Mouse (Mus musculus) heart, embryonic 15.5 days (tissue): Measurements from ENCODE around the gene Arsg. TPM values are rescaled to one million over a fixed set of nuclear protein-coding genes. Genes with fewer than 3 reads are reported as not detected.

Source experiments
- ATAC-seq: fragments of 200-750 bp; cut with Nextera tagmentation; replicated peaks from 2 replicates; pipeline ENCODE4 v1.8.0; 2017; ENCODE audit warnings: low read depth, moderate TSS enrichment; ENCODE audit not compliant: insufficient number of reproducible peaks, insufficient read depth, low FRiP score
- H3K27ac ChIP-seq: fragments of 300-500 bp; sonication (generic); 2 replicates; pipeline ENCODE4 v1.5.1; 2015; ENCODE audit warnings: mild to moderate bottlenecking, inconsistent platforms
- H3K27me3 ChIP-seq: fragments of 300-500 bp; sonication (generic); 2 replicates; pipeline ENCODE4 v1.6.1; 2015; ENCODE audit warnings: inconsistent platforms
- H3K36me3 ChIP-seq: fragments of 300-500 bp; sonication (generic); 2 replicates; pipeline ENCODE4 v1.6.1; 2015; ENCODE audit warnings: mild to moderate bottlenecking, inconsistent platforms
- H3K4me1 ChIP-seq: fragments of 300-500 bp; sonication (generic); replicated peaks from 2 replicates; pipeline ENCODE4 v1.6.1; 2015; ENCODE audit warnings: inconsistent platforms
- H3K4me2 ChIP-seq: fragments of 300-500 bp; sonication (generic); 2 replicates; pipeline ENCODE4 v1.6.1; 2015; ENCODE audit warnings: inconsistent platforms, mild to moderate bottlenecking, moderate library complexity
- H3K4me3 ChIP-seq: fragments of 300-500 bp; sonication (generic); 2 replicates; pipeline ENCODE4 v1.5.1; 2015; ENCODE audit warnings: mild to moderate bottlenecking, inconsistent platforms
- H3K9ac ChIP-seq: fragments of 300-500 bp; sonication (generic); 2 replicates; pipeline ENCODE4 v1.6.1; 2015; ENCODE audit warnings: mild to moderate bottlenecking, inconsistent platforms
- H3K9me3 ChIP-seq: fragments of 300-500 bp; sonication (generic); replicated peaks from 2 replicates; pipeline ENCODE4 v1.6.1; 2016; ENCODE audit warnings: inconsistent platforms
- WGBS: fragments of 180-500 bp; shearing (Covaris S2); methylation state at CpG from one replicate; pipeline ENCODE4 v1.1.7; 2015; ENCODE audit warnings: mixed read lengths; 5-methylcytosine and 5-hydroxymethylcytosine counted together
- polyA plus RNA-seq: library from polyadenylated mRNA; unstranded; fragments of >200 nt; fragmentation: Nextera tagmentation; extraction: Ambion mirVana; gene quantifications from 2 replicates; pipeline ENCODE4 v1.2.1, GENCODE M21; 2015

Gene Arsg
- polyA plus RNA-seq, 1 experiment from 2014 or later: 2.7 TPM

- Histone ChIP-seq H3K4me3 (no peak overlapping the region), H3K36me3 (0 out of 2 replicates have a peak, but pooled peaks cover 6% of the 10 kb centered on the region), H3K4me2 (peak overlapping the region; percentile 42), H3K9ac (peak overlapping the region; percentile 26; the same call in 1 of the 2 replicates), H3K4me1 (peaks cover 26% of the 10 kb centered on the region), H3K27ac (peak overlapping the region; percentile 77), H3K9me3 (no peaks in the 10 kb centered on the region), H3K27me3 (no peaks in the 10 kb centered on the region)
- WGBS: 28% methylated on average over 15 of the region's 15 CpGs
- peak; percentile 78; the same call in 1 of the 2 replicates for ATAC-seq
Measured at GRCm38 (mm10) chr11:109587638-109588374, 114.6 kb downstream of the Arsg start.

- ATAC-seq: no peak
- H3K9ac ChIP-seq: no peak overlapping the region
- peaks cover 26% of the 10 kb centered on the region for H3K4me1 ChIP-seq
- H3K4me3 ChIP-seq: no peak overlapping the region
- H3K4me2 ChIP-seq: no peak overlapping the region
- no peak overlapping the region for H3K27ac ChIP-seq
- no peaks in the 10 kb centered on the region for H3K9me3 ChIP-seq
- H3K36me3 ChIP-seq: peaks cover 7% of the 10 kb centered on the region
- WGBS: 48% methylated on average over 8 of the region's 8 CpGs
- H3K27me3 ChIP-seq: no peaks in the 10 kb centered on the region
Measured at GRCm38 (mm10) chr11:109590012-109590411, 116.8 kb downstream of the Arsg start.

- 81% methylated on average over 4 of the region's 4 CpGs for WGBS
- Histone ChIP-seq H3K4me1 (peaks cover 26% of the 10 kb centered on the region), H3K4me2 (no peak overlapping the region), H3K36me3 (peaks cover 20% of the 10 kb centered on the region), H3K27me3 (no peaks in the 10 kb centered on the region), H3K9ac (no peak overlapping the region), H3K9me3 (no peaks in the 10 kb centered on the region), H3K27ac (no peak overlapping the region), H3K4me3 (no peak overlapping the region)
- no peak for ATAC-seq
Measured at GRCm38 (mm10) chr11:109591511-109591910, 118.3 kb downstream of the Arsg start.

- H3K9ac ChIP-seq: no peak overlapping the region
- WGBS: 46% methylated on average over 6 of the region's 6 CpGs
- H3K4me2 ChIP-seq: no peak overlapping the region
- H3K27me3 ChIP-seq: no peaks in the 10 kb centered on the region
- peak; percentile 50 for ATAC-seq
- H3K4me1 ChIP-seq: peaks cover 11% of the 10 kb centered on the region
- peak overlapping the region; percentile 56 for H3K27ac ChIP-seq
- H3K9me3 ChIP-seq: no peaks in the 10 kb centered on the region
- H3K4me3 ChIP-seq: no peak overlapping the region
- peaks cover 33% of the 10 kb centered on the region for H3K36me3 ChIP-seq
Measured at GRCm38 (mm10) chr11:109593200-109593981, 120.2 kb downstream of the Arsg start.

- Histone ChIP-seq H3K27me3 (no peaks in the 10 kb centered on the region), H3K36me3 (peaks cover 42% of the 10 kb centered on the region), H3K4me3 (no peak overlapping the region), H3K4me2 (no peak overlapping the region), H3K27ac (no peak overlapping the region), H3K4me1 (peaks cover 4% of the 10 kb centered on the region), H3K9me3 (no peaks in the 10 kb centered on the region), H3K9ac (no peak overlapping the region)
- ATAC-seq: no peak
- 86% methylated on average over 8 of the region's 8 CpGs for WGBS
Measured at GRCm38 (mm10) chr11:109594761-109595160, 121.6 kb downstream of the Arsg start.

GRCm38 (mm10) chr11:109598778-109599570, 125.8 kb downstream of the Arsg start:
- no peak for ATAC-seq
- Histone ChIP-seq H3K4me3 (no peak overlapping the region), H3K9ac (no peak overlapping the region), H3K4me2 (no peak overlapping the region), H3K27me3 (no peaks in the 10 kb centered on the region), H3K4me1 (no peaks in the 10 kb centered on the region), H3K9me3 (no peaks in the 10 kb centered on the region), H3K36me3 (peaks cover 75% of the 10 kb centered on the region), H3K27ac (no peak overlapping the region)
- WGBS: 80% methylated on average over 12 of the region's 12 CpGs

GRCm38 (mm10) chr11:109607600-109607999, 134.4 kb downstream of the Arsg start:
- ATAC-seq: no peak

GRCm38 (mm10) chr11:109608976-109609625, 135.9 kb downstream of the Arsg start:
- WGBS: 47% methylated on average over 6 of the region's 6 CpGs
- Histone ChIP-seq H3K36me3 (peaks cover 7% of the 10 kb centered on the region; the same call in 1 of the 2 replicates), H3K9ac (0 out of 2 replicates have a peak overlapping the region, but pooled peaks have one; percentile 84), H3K4me2 (peak overlapping the region; percentile 75), H3K4me3 (no peak overlapping the region), H3K27me3 (no peaks in the 10 kb centered on the region), H3K9me3 (no peaks in the 10 kb centered on the region), H3K27ac (0 out of 2 replicates have a peak overlapping the region, but pooled peaks have one; percentile 20), H3K4me1 (peaks cover 25% of the 10 kb centered on the region)
- no peak for ATAC-seq

More at GRCm38 (mm10) chr11:109607600-109607999, 134.4 kb downstream of the Arsg start:
- peaks cover 15% of the 10 kb centered on the region; the same call in 1 of the 2 replicates for H3K36me3 ChIP-seq
- WGBS: 86% methylated on average over 6 of the region's 6 CpGs
- no peaks in the 10 kb centered on the region for H3K27me3 ChIP-seq
- no peak overlapping the region for H3K27ac ChIP-seq
- H3K4me1 ChIP-seq: peaks cover 25% of the 10 kb centered on the region
- H3K4me2 ChIP-seq: no peak overlapping the region
- H3K9me3 ChIP-seq: no peaks in the 10 kb centered on the region
- no peak overlapping the region for H3K4me3 ChIP-seq
- H3K9ac ChIP-seq: no peak overlapping the region

GRCm38 (mm10) chr11:109610046-109610794, 137.0 kb downstream of the Arsg start:
- Histone ChIP-seq H3K9me3 (no peaks in the 10 kb centered on the region), H3K4me3 (peak overlapping the region; percentile 76), H3K9ac (peak overlapping the region; percentile 84), H3K27me3 (no peaks in the 10 kb centered on the region), H3K36me3 (no peaks in the 10 kb centered on the region), H3K4me1 (peaks cover 25% of the 10 kb centered on the region), H3K27ac (peak overlapping the region; percentile 86), H3K4me2 (peak overlapping the region; percentile 75)
- ATAC-seq: no peak
- WGBS: 18% methylated on average over 9 of the region's 9 CpGs

GRCm38 (mm10) chr11:109610795-109611302, 137.7 kb downstream of the Arsg start:
- no peak for ATAC-seq
- WGBS: 0% methylated on average over 26 of the region's 26 CpGs
- H3K4me1 ChIP-seq: peaks cover 25% of the 10 kb centered on the region

More at GRCm38 (mm10) chr11:109610795-109611302, 137.7 kb downstream of the Arsg start:
- Histone ChIP-seq H3K4me3 (peak overlapping the region; percentile 76), H3K9ac (peak overlapping the region; percentile 84), H3K36me3 (no peaks in the 10 kb centered on the region), H3K9me3 (no peaks in the 10 kb centered on the region), H3K27ac (peak overlapping the region; percentile 86), H3K27me3 (no peaks in the 10 kb centered on the region), H3K4me2 (peak overlapping the region; percentile 75)
